12 mouse cellular contexts compared by ENCODE assay signal in genomic region chr19:55925804-55926521, GRCm38 (mm10).
DNase-seq lines count a peak whose midpoint lies in the region; ATAC-seq and TF ChIP-seq lines count a peak whose summit lies in the region.
"Had no signal": no experiment of that assay in that cellular context is flagged by ENCODE, and none has a peak within 500 bp of the region (broad histone marks: within the 10 kb centered on the region; RNA-seq: fewer than 3 reads in every experiment).

No protein-coding gene starts in this region.

- no peaks in the 10 kb centered on the region for H3K9me3 ChIP-seq in forebrain, embryonic 10.5 days
- no peaks in the 10 kb centered on the region for H3K9me3 ChIP-seq in forebrain, embryonic 15.5 days
- H3K9me3 ChIP-seq in liver, embryonic 14.5 days (ENCODE audit: control insufficient read depth, low read length) = no peaks in the 10 kb centered on the region
- H3K9me3 ChIP-seq: embryonic facial prominence, embryonic 13.5 days had no signal

- ATAC-seq in forebrain, embryonic 15.5 days (replicated peaks) = no peak
- ATAC-seq in liver, embryonic 14.5 days (ENCODE audit: insufficient read depth) = peak; percentile 77
- ATAC-seq: inflammation-experienced regulatory T-cells, adult 6 months had no signal

- H3K4me2 ChIP-seq in forebrain, embryonic 15.5 days (replicated peaks) = no peak overlapping the region
- H3K4me2 ChIP-seq in liver, embryonic 14.5 days (ENCODE audit: low read depth) = peak overlapping the region; percentile 88
- H3K4me2 ChIP-seq: embryonic facial prominence, embryonic 13.5 days had no signal

- H3K36me3 ChIP-seq in forebrain, embryonic 10.5 days (replicated peaks) = peaks cover 79% of the 10 kb centered on the region
- H3K36me3 ChIP-seq in forebrain, embryonic 15.5 days = no peaks in the 10 kb centered on the region
- peaks cover 5% of the 10 kb centered on the region; the same call in 1 of the 2 replicates for H3K36me3 ChIP-seq in liver, embryonic 14.5 days (replicated peaks; ENCODE audit: control insufficient read depth, insufficient read depth, low read depth)

- no peak for TF ChIP-seq EP300 in liver, embryonic 14.5 days (IDR thresholded peaks at IDR 0.05; ENCODE audit: low read depth)

- H3K27me3 ChIP-seq in forebrain, embryonic 10.5 days (ENCODE audit: poor library complexity, severe bottlenecking) = peaks cover 51% of the 10 kb centered on the region
- H3K27me3 ChIP-seq in forebrain, embryonic 15.5 days = peaks cover 4% of the 10 kb centered on the region; the same call in 1 of the 2 replicates
- H3K27me3 ChIP-seq in liver, embryonic 14.5 days (ENCODE audit: control insufficient read depth, insufficient read depth, low read length) = no peaks in the 10 kb centered on the region
- H3K27me3 ChIP-seq: embryonic facial prominence, embryonic 13.5 days had no signal

- peaks cover 31% of the 10 kb centered on the region for H3K4me1 ChIP-seq in forebrain, embryonic 10.5 days
- peaks cover 5% of the 10 kb centered on the region; the same call in 1 of the 2 replicates for H3K4me1 ChIP-seq in forebrain, embryonic 15.5 days
- peaks cover 51 to 57% of the 10 kb centered on the region in 2 experiments for H3K4me1 ChIP-seq in liver, embryonic 14.5 days (replicated peaks; ENCODE audit: control insufficient read depth in 2 of 2, insufficient read depth in 2 of 2, low read length in 1 of 2)
- H3K4me1 ChIP-seq: embryonic facial prominence, embryonic 13.5 days had no signal

- H3K9ac ChIP-seq in forebrain, embryonic 15.5 days (replicated peaks) = no peak overlapping the region
- peak overlapping the region; percentile 75 for H3K9ac ChIP-seq in liver, embryonic 14.5 days (replicated peaks)
- H3K9ac ChIP-seq: embryonic facial prominence, embryonic 13.5 days had no signal

- H3K4me3 ChIP-seq in forebrain, embryonic 10.5 days = no peak overlapping the region
- H3K4me3 ChIP-seq in forebrain, embryonic 15.5 days = no peak overlapping the region
- peak overlapping the region; percentile 69 to 76 for H3K4me3 ChIP-seq in liver, embryonic 14.5 days (ENCODE audit: insufficient read depth in 1 of 2, low read depth in 2 of 2, low read length in 2 of 2)
- H3K4me3 ChIP-seq: embryonic facial prominence, embryonic 13.5 days had no signal

- peak overlapping the region; percentile 69 for H3K27ac ChIP-seq in forebrain, embryonic 10.5 days
- H3K27ac ChIP-seq in forebrain, embryonic 15.5 days (replicated peaks) = no peak overlapping the region
- H3K27ac ChIP-seq in liver, embryonic 14.5 days = peak overlapping the region; percentile 95
- H3K27ac ChIP-seq: embryonic facial prominence, embryonic 13.5 days had no signal

- no peak for DNase-seq in forebrain, embryonic 10.5 days (ENCODE audit: extremely low spot score, low spot score)
- DNase-seq in spleen, adult 12 weeks (ENCODE audit: low spot score) = peak; percentile 30
- DNase-seq in spleen, postnatal 4 days (ENCODE audit: low spot score in 2 of 2) = no peak
- DNase-seq in liver, embryonic 14.5 days (ENCODE audit: low read depth in 3 of 3, low spot score in 3 of 3) = no peak
- peak; percentile 27 for DNase-seq in testis, postnatal 14 days (ENCODE audit: low spot score)
- no peak for DNase-seq in Muller cell, postnatal 12 days (ENCODE audit: inconsistent ontology term)
- DNase-seq in right cerebral cortex, postnatal 36 days (ENCODE audit: low spot score in 2 of 2) = no peak
- DNase-seq: gastrocnemius, postnatal 36 days; lung, adult 2 months had no signal

- peak; percentile 21 for TF ChIP-seq CTCF in liver, embryonic 14.5 days (IDR thresholded peaks at IDR 0.05; ENCODE audit: low read depth)

- WGBS in forebrain, embryonic 10.5 days = 85% methylated on average over 16 of the region's 16 CpGs
- 63% methylated on average over 16 of the region's 16 CpGs for WGBS in forebrain, embryonic 15.5 days
- WGBS in liver, embryonic 14.5 days (ENCODE audit: insufficient replicate concordance) = 46% methylated on average over 16 of the region's 16 CpGs

Comparison
In these comparisons a context has a peak if more than half of its experiments do, and no peak if none do; other contexts are left out.
1. DNase-seq: peak in spleen, adult 12 weeks (single experiment) and testis, postnatal 14 days (single experiment); none in forebrain, embryonic 10.5 days (single experiment), spleen, postnatal 4 days (0 of 2), liver, embryonic 14.5 days (0 of 3), Muller cell, postnatal 12 days (single experiment) and right cerebral cortex, postnatal 36 days (0 of 2).
2. H3K4me3 ChIP-seq: peak in liver, embryonic 14.5 days (2 of 2); none in forebrain, embryonic 10.5 days (single experiment) and forebrain, embryonic 15.5 days (single experiment).